Mouse (Mus musculus) ES-Bruce4 (cell line): ENCODE data around the gene Ddo. TPM values are rescaled to one million over a fixed set of nuclear protein-coding genes. Genes with fewer than 3 reads are reported as not detected.
A peak's percentile ranks its signal among the peaks of the same experiment; 100 is the strongest.

Experiments
- H3K27ac ChIP-seq: 2 replicates; pipeline ENCODE4 v1.5.1; 2012; ENCODE audit warnings: low read length, inconsistent platforms; ENCODE audit not compliant: insufficient read depth
- H3K27me3 ChIP-seq: 2 replicates; pipeline ENCODE4 v1.6.1; 2012; ENCODE audit warnings: mild to moderate bottlenecking, low read length, inconsistent platforms; ENCODE audit not compliant: control insufficient read depth, poor library complexity, insufficient read depth, severe bottlenecking
- H3K36me3 ChIP-seq: 2 replicates; pipeline ENCODE4 v1.6.1; 2012; ENCODE audit warnings: inconsistent platforms, mild to moderate bottlenecking, low read length, moderate library complexity; ENCODE audit not compliant: control insufficient read depth, poor library complexity, insufficient read depth, severe bottlenecking
- H3K4me1 ChIP-seq: one replicate; pipeline ENCODE4 v1.8.1; 2011; ENCODE audit warnings: low read length; ENCODE audit not compliant: control insufficient read depth, insufficient read depth
- H3K4me3 ChIP-seq: 2 replicates; pipeline ENCODE4 v1.5.1; 2011; ENCODE audit warnings: low read depth, mild to moderate bottlenecking, low read length
- H3K9ac ChIP-seq: 2 replicates; pipeline ENCODE4 v1.6.1; 2012; ENCODE audit warnings: low read depth, mild to moderate bottlenecking, inconsistent platforms; ENCODE audit not compliant: poor library complexity, severe bottlenecking
- H3K9me3 ChIP-seq: replicated peaks from 2 replicates; pipeline ENCODE4 v1.6.1; 2012; ENCODE audit warnings: mild to moderate bottlenecking, low read length, inconsistent platforms; ENCODE audit not compliant: control insufficient read depth, poor library complexity, insufficient read depth, severe bottlenecking
- CTCF ChIP-seq: IDR thresholded peaks from one replicate; pipeline ENCODE4 v1.8.1; 2011; ENCODE audit warnings: low read depth, low read length
- EP300 ChIP-seq: IDR thresholded peaks from 2 replicates; pipeline ENCODE4 v1.6.1; 2011; ENCODE audit warnings: low read depth, low read length; ENCODE audit not compliant: insufficient read depth
- POLR2A ChIP-seq: IDR thresholded peaks from one replicate; pipeline ENCODE4 v1.8.1; 2011; ENCODE audit warnings: low read length; ENCODE audit not compliant: insufficient read depth
- polyA plus RNA-seq: library from polyadenylated mRNA; stranded (reverse); fragments of >200 nt; gene quantifications from 2 replicates; pipeline ENCODE4 v1.2.4, GENCODE M21; 2011; ENCODE audit warnings: low read depth; ENCODE audit not compliant: missing spikeins, insufficient read depth, insufficient read length

The Ddo gene
- polyA plus RNA-seq, 1 experiment: not detected

- Histone ChIP-seq H3K9ac (peak within 1 kb of the TSS; percentile 31), H3K27ac (no peak within 1 kb of the TSS), H3K36me3 (no peaks in the 10 kb centered on the region), H3K9me3 (no peaks in the 10 kb centered on the region), H3K4me1 (no peaks in the 10 kb centered on the region), H3K27me3 (no peaks in the 10 kb centered on the region), H3K4me3 (peak within 1 kb of the TSS; percentile 62)
- TF ChIP-seq POLR2A (no peak), EP300 (no peak), CTCF (peak; percentile 65)
Measured at GRCm38 (mm10) chr10:40683092-40683867, 53.5 kb downstream of the Ddo start, which contains the start of gene Mettl24. TSS of gene Mettl24 (plus strand) at chr10:40683282.

GRCm38 (mm10) chr10:40683868-40684253 is 54.0 kb downstream of the Ddo start:
- Histone ChIP-seq H3K27me3 (no peaks in the 10 kb centered on the region), H3K4me1 (no peaks in the 10 kb centered on the region), H3K27ac (no peak overlapping the region), H3K9me3 (no peaks in the 10 kb centered on the region), H3K9ac (no peak overlapping the region), H3K4me3 (peak overlapping the region; percentile 62; the same call in 1 of the 2 replicates), H3K36me3 (no peaks in the 10 kb centered on the region)
- TF ChIP-seq EP300 (no peak), POLR2A (no peak), CTCF (no peak)

DNA sequence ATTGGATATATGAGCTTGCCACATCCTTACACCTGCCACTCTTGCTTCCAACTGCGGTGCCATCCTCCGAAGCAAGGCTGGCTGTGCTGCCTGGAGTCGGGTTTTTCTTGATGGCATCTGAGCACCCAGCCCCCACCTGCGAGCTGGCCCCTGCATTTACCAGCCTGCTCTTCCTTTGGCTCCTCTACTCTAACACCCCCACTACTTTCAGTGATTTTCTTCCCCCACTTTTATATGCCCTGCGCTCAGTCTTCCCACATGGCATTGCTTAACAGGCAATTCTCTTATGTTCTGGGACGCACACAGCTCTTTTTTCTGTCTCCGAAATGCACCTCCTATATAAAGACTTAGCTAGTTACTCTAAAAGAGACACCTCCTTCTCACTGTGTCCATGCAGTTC is 54.5 kb downstream of the Ddo start:
- Histone ChIP-seq H3K4me3 (no peak overlapping the region), H3K9ac (no peak overlapping the region), H3K9me3 (no peaks in the 10 kb centered on the region), H3K27me3 (no peaks in the 10 kb centered on the region), H3K27ac (no peak overlapping the region), H3K36me3 (no peaks in the 10 kb centered on the region), H3K4me1 (no peaks in the 10 kb centered on the region)
- TF ChIP-seq POLR2A (no peak), EP300 (no peak), CTCF (no peak)

- Histone ChIP-seq H3K4me3 (no peak overlapping the region), H3K9ac (no peak overlapping the region), H3K4me1 (no peaks in the 10 kb centered on the region), H3K9me3 (no peaks in the 10 kb centered on the region), H3K27ac (no peak overlapping the region), H3K36me3 (no peaks in the 10 kb centered on the region), H3K27me3 (no peaks in the 10 kb centered on the region)
- no peak for TF ChIP-seq CTCF
- TF ChIP-seq EP300: no peak
- TF ChIP-seq POLR2A: no peak
Measured at GRCm38 (mm10) chr10:40685641-40686040, 55.8 kb downstream of the Ddo start.

- H3K4me3 ChIP-seq: no peak overlapping the region
- no peak for TF ChIP-seq EP300
- TF ChIP-seq POLR2A: no peak
- no peak for TF ChIP-seq CTCF
- no peak overlapping the region for H3K9ac ChIP-seq
- H3K9me3 ChIP-seq: no peaks in the 10 kb centered on the region
- H3K36me3 ChIP-seq: no peaks in the 10 kb centered on the region
- no peak overlapping the region for H3K27ac ChIP-seq
- H3K4me1 ChIP-seq: no peaks in the 10 kb centered on the region
- no peaks in the 10 kb centered on the region for H3K27me3 ChIP-seq
Measured at GRCm38 (mm10) chr10:40686976-40687375, 57.2 kb downstream of the Ddo start.

GRCm38 (mm10) chr10:40687407-40687806 is 57.6 kb downstream of the Ddo start:
- Histone ChIP-seq H3K27ac (no peak overlapping the region), H3K4me1 (no peaks in the 10 kb centered on the region), H3K9ac (no peak overlapping the region), H3K9me3 (no peaks in the 10 kb centered on the region), H3K36me3 (no peaks in the 10 kb centered on the region), H3K4me3 (no peak overlapping the region), H3K27me3 (no peaks in the 10 kb centered on the region)
- TF ChIP-seq CTCF (no peak), EP300 (no peak), POLR2A (no peak)
